Mouse (Mus musculus) mouse trophoblast stem cell (cell line): ENCODE data around the gene Eif4a1.

ENCODE experiments used
- in situ Hi-C, 2 experiments: fragments of 300-500 bp; cut with MseI, MboI; formaldehyde crosslinking; loops; 2 replicates in 1 of 2; 3 replicates in 1 of 2; pipeline ENCODE4 v1.15.1; 2025

The Eif4a1 gene

DNA sequence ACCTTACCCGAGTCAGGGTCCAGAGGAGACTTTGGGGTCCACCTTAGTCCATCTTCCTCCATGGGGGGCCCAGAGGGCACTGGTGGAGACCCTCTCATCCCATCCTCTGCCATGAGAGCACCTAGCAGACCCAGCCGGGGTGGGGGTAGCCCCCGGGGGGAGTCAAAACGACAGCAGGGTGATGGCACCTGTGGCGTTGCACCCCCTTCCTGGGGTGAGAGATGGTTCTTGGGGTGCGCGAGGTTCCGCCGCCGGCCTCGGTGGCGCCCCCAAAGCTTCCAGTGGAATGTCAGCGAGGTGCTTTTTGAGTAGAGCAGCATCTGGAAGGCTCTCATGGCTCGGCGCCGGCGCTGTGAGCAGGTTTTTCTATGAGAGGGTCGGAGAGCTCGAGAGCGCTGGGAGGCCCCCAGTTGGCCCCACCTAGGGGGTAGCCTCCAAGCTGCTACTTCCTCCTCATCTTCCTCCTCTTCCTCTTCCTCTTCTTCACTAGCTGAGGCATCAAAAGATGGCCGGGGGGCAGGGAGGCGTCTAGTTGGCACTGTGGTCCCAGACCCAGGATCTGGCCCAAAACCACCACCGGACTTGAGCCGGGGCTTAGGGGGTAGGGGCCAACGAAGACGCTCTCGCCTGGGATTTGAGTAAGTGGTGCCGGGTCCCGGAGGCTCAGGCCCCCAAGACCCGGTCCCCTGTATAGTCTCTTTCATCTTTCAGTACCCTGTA lies 8.1 kb upstream of the Eif4a1 start:
- in situ Hi-C loops, result loop anchor here in 1 of 2 experiments (5.0 kb wide), 1 partner anchor 37 kb away; no protein-coding TSS in a partner anchor

DNA sequence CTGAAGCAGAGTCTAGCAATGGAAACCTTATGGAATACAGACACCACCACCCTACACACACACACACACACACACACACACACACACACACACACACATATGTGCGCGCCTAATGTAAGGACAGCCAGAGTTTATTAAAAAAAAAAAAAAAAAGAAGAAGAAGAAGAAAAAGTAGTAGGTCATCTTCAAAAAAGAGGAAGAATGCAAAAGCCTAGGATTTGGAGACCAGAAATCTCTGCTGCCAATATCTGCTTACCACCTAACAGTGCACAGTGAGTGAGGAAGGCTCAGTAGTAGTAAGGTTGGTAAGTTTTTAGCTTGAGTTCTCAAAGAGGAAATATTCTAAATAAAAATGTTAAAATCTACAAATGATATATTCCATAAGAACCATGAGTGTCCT lies 6.9 kb upstream of the Eif4a1 start:
- in situ Hi-C loops, result no loop called here

DNA sequence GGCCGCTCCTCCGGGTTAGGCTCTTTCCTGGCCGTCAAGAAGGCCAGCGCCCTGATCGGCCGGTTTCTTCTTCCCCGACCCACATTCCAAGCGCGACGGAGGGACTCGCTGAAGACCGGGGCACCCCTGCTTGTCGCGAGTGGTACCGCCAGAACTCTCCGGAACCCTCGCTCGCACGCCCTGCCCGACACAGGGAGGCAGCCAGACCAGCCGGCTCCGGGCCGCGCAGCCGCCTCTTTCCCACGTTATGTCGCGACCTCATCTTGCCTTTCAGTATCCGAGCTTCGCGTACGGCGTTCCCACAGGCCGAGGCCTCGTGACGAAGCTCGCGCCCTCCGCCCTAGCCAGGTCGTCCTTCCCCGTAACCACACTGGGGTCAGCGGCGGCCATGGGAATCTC lies 498 bp downstream of the Eif4a1 start:
- in situ Hi-C loops, result no loop called here

DNA sequence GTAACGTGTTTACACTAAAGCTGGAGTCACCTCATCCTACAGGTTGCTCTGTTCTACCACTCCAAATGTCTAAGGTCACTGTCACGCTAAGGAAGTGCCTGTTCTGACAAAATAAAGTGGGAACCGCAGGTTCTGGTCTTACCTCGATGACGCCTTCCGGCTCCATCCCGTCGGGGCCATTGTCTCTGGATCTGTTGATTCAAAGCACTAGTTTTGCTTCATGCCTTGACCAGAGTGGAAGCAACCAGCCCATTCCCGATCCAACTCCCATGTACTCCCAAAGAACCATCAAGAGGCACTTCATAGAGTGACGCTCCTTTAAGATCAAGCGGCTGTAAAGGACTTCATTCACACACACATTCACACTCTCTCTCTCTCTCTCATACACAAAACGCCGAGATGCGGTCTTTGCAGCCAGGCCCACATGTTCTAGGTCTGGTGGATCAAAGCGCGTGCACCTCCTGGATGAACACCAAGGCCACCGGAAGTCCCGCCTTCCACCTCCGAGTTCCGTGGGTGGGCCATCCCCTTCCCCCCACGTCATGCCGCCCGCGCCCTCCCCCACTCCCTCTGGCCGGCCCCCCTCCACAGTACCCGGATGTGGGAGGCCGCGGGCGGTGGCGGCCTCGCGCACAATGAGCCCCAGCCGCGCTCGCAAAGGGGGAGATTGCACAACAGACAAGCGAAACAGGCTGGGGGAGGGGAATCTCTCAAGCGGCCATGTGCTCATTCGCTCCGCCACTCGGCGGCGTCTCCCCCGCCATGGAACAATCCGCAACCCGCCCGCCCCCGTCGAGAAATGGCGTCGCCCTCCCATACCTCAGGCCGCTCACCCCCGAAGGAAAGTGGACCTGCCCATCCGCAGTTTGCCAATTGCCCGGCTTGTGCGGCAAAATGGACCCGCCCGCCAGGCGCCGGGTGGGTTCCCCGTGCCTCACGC lies 1.2 kb downstream of the Eif4a1 start:
- in situ Hi-C loops, result no loop called here

DNA sequence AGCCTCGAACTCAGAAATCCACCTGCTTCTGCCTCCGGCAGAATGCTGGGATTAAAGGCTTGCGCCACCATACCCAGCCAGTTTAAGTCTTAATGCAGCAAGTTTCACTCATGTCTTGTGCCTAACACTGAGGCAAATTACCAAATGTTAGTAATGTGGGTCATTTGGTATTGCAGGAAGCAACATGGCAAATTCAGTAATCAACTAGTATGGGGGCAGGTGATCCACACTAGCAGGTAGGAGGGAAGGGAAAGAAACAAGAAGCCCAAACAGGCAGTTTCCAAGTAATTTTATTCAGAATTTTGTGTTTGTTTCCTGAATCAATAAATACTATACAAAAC lies 5.6 kb downstream of the Eif4a1 start:
- in situ Hi-C loops, result no loop called here

DNA sequence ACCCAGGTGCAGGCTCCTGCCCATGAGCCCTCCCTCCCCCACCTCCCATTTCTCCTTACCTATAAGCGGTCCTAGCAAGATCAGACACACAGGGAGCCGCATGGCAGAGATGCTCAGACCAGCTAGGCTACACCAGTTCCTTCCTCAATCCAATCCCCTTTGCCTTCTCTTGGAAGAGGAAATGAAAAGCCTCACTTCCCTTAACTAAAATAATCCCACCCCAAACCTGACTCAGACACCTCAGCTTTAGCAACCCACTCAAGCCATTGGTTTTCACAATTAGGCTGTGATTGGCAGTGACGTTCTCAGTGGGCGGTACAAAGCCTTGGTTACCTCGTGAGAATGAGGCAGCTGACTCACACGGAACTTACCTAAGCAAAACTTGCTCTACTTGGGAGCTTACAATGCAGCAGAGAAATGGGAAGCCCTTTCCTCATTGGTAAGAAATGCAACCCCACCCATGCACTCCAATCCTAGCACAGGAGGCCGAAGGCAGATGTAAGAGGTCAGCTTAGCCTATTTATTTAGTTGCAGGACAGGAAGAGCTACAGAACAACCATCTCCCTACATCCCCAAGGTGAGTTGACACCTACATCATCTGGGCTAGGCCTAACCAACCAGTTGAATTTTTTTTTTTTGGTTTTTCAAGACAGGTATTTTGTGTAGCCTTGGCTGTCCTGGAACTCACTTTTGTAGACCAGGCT lies 6.1 kb downstream of the Eif4a1 start, which contains the start of gene Cd68:
Gene Cd68 (minus strand): TSS at position 193 of the 704 bp plus-strand sequence.
- in situ Hi-C loops, result no loop called here

DNA sequence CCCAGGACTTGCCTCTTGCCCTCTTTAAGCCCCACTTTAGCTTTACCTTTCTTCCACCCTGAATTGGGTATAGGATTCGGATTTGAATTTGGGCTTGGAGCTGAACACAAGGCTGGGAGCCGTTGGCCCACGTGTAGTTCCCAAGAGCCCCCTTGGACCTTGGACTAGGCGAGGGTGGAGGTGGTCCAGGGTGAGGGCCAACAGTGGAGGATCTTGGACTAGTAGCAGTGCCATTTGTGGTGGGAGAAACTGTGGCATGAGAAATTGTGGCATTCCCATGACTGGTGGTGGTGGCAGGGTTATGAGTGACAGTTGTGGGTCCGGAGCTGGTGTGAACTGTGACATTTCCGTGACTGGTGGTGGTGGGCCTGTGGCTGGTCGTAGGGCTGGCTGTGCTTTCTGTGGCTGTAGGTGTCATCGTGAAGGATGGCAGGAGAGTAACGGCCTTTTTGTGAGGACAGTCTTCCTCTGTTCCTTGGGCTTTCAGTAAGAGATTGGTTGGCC lies 6.7 kb downstream of the Eif4a1 start:
- in situ Hi-C loops, result no loop called here

DNA sequence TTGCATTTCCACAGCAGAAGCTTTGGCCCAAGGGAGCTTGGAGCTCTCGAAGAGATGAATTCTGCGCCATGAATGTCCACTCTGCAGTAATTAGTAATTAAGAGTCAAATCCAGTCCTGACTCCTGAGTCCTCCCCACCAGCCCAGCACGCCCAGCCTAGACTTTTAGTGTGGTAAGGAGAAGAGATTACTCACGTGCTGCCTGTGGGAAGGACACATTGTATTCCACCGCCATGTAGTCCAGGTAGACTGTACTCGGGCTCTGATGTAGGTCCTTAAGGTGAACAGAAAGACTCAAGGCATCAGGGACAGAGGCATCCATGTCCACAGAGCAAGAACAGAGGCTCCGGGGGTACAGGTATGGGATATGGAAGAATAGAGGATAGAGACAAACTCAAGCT lies 7.4 kb downstream of the Eif4a1 start:
- in situ Hi-C loops, result no loop called here

DNA sequence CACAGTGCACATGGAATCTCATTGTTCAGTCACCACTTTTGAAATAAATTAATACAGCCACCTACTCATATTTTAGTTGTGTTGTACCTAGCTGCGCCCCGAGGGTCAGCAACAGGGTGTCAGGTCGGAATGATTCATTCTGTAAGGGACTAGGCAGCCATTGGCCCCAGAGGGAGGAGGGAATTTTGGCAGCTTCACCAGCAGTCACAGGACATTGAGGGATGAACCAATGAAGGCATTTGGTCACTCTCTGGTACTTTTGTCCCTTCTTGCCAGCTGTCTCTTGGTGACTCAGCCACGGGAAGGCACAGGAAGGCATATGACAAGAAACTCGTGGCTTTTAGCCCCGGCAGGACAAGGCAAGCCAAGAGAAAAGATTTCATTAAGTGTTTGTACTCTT lies 8.4 kb downstream of the Eif4a1 start:
- in situ Hi-C loops, result no loop called here

DNA sequence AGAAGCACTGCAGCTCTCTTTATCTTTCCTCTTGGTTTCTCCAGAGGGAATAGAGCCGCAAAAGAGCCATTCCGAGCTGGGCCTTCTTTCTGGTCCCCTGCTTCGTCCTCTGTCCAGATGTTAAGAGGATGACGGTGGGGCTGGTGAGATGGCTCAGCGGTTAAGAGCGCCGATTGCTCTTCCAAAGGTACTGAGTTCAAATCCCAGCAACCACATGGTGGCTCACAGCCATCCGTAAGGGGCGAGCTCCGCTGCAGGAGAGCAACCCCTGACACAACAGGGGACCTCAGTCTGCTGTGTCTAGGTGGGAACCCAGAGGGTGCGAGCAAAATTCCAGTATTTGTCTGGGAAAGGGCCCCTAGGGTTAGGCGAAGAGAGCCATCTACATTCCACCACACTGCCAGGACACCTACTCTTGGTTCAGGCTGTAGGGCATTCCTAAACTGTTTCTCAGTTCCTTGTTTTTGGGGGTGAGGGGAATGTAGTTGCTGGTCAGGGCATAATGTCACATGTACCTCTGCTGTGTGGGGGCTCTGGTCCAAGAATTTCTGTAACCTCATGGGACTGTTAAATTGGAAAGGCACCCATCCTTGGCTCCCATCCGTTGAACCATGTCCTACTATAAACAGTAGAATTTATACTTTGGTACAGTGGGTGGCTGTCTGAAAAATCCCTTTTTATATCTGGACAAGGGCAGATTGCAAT lies 9.1 kb downstream of the Eif4a1 start:
- in situ Hi-C loops, result no loop called here

DNA sequence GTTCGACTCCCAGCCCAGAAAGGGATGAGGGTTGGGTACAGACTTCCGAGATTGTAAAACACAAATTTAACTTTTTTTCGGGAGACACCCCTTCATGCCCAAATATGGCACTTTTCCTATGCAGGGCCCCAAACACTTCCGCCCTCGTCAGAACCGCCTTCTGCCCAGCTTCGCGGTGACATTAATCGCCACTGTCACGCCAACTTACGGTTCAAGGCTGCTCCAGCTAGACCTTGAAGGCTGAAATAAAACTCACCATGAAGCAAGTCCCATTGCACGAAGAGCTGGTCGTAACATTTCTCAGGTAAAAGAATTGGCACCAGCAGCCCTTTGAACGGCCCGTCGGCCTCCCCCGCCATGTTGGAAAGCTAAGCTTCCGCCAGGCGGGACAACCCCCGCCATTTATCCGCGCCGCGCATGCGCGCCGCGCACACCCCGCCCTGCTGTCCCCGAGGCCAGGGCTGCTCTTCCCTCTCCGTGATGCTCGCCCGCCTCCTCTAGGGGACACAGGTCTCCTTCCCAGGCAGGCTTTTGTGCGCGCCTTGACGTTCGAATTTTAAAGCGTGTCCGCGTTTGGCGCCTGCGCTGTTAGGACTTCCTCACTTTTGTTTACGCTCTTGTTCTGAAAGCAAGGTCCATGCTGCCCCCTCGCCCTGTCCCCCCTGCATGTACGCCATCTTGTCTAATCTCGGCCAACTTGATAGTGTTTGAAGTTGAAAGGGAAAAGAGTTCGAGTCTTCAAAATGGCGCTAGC lies 9.8 kb downstream of the Eif4a1 start, which contains the start of gene Mpdu1:
Gene Mpdu1 (minus strand): TSS at position 430 of the 754 bp plus-strand sequence.
- in situ Hi-C loops, result no loop called here

DNA sequence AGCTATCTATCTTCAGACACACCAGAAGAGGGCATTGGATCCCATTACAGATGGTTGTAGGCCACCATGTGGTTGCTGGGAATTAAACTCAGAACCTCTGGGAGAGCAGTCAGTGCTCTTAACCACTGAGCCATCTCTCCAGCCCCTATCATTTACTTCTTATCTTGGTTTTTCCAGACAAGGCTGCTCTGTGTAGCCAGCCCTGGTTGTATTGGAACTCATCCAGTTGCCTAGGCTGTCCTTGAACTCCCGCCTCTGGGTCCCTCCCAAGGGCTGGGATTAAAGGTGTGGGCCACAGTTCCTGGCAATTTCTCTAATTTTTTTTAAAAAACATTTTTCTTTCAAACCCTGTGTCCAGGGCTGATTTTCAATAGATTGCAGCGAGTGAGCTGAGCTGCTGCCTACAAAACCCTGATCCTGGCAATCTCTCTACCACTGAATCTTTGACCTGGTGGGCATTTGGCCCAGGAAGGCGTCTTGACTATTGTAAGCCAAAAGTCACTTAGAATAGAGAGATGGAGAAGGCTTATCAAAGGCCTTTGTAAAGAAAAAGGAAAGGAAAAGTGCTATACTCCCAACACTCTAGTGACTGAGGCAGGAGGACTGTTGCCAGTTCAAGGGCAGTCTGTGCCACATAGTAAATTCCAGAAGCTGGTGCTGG lies 10.9 kb downstream of the Eif4a1 start:
- in situ Hi-C loops, result no loop called here

DNA sequence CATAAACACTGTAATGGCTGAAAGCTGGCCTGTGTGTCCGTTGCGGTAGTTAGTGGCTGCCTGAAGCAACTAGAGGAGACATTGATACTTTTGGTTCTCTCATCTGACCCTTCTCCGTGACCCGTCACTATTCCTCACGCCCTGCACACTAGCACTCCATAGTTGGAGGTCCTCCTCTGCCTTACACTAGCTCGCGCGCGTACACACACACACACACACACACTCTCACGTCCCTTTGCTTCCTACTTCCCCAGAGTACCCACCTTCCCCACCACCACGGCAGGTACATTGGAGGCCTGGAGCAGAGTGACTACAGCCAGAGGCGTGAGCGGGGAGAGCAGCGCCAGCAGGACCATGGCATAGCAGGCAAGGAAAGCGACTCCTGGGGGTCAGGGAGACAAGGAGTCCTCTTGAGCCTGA lies 14.8 kb downstream of the Eif4a1 start:
- in situ Hi-C loops, result no loop called here

DNA sequence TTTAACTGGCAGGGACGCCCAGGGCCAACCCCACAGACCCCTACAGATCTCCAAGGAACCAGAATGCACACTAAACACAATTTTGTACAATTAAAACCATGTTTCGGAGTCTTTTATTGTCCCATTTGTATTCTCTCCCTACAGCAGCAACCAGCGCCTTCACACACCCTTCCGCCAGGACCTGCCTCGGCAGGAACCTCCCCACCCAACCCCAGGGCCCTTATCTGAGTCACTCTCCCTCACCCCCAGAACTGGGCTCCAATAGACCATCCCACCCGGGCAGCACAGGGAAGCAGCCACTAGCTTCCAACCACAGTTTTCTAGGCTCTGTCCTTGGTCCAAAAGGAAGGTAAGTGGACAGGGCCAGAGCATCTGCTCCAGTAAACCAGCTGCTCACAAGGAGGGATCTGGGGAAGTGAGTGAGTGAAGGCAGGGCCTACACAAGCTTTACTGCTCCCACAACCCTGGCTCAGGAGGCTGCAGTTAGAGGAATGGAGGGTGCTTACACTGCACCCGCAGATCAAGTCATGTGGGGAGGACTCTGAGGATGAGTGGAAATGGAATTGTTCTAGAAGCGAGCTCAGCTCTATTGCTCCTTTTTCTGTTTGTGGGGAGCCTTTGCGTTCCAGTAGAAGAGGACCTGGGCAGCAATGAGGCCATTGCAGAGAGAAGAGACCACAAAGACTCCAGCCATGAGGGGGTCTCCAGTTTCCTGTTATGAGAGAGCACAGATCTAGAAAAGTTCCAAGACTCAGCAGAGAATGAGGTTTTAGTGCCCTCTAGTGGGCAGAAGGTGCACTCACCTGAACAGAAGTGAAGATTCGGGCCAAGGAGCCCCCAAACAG lies 15.4 kb downstream of the Eif4a1 start:
- in situ Hi-C loops, result no loop called here

DNA sequence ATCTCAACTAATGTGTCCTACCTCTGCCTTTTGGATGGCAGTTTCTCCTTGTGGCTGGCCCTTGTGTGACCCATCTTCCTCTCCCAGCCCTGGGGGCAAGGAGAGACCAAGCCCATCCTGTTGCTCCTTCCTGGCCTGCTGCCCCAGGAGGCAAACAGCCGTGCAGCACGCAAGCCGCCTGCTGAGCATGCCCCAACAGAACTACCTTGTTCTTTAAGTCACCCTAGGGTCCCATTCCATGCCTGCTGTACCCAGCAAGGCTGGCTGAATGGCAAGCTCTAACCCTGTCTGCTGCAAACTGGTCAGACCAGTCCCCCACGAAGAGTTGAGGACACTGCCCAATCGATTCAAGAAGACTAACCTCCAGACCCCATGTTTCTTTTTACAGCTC lies 16.2 kb downstream of the Eif4a1 start:
- in situ Hi-C loops, result no loop called here

DNA sequence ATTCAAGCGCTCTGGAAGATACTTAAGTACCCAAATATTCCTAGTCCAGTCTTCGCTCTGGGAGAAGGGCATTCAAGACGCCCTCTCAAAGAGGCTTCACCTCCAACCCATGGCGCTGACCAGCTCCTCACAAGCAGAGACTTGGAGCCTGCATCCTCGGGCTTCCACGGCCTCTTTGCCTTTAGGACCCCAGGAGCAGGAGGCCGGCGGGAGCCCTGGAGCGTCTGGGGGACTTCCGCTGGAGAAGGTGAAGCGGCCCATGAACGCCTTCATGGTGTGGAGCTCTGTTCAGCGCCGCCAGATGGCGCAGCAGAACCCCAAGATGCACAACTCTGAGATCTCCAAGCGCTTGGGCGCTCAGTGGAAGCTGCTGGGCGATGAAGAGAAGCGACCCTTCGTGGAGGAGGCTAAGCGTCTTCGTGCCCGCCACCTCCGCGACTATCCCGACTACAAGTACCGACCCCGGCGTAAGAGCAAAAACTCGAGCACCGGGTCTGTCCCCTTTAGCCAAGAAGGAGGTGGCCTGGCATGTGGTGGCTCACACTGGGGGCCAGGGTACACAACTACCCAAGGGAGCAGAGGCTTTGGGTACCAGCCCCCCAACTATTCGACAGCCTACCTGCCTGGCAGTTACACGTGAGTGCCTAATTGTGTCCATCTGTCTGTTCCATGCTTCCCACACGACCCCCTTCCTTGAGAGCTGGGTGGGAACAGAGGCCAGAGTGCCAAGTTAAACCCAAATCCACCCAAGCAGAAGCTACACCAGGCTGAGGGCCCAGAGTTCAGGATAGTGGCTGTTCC lies 16.8 kb downstream of the Eif4a1 start, which contains the start of gene Sox15:
Gene Sox15 (plus strand): TSS at position 51 of the 801 bp plus-strand sequence.
- in situ Hi-C loops, result no loop called here

DNA sequence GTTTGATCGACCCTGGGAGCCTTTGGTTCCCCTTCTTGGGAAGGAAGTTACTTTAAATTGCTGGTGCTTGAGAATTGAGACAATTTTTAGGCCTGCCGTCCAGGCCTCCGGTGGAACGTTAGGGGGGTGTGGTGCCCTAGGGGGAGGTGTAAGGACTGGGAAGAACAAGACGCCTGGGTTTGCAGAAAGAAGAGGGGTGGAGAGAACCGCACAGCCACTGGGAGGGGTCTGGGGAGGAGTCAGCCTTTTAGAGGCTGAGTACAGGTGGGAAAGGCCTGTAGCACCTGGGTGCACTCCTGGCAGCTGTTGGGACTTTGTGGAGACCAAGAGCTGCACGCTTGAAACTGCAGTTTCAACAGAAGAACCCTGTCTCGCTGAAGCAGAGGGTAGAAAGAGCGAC lies 17.5 kb downstream of the Eif4a1 start:
- in situ Hi-C loops, result no loop called here

DNA sequence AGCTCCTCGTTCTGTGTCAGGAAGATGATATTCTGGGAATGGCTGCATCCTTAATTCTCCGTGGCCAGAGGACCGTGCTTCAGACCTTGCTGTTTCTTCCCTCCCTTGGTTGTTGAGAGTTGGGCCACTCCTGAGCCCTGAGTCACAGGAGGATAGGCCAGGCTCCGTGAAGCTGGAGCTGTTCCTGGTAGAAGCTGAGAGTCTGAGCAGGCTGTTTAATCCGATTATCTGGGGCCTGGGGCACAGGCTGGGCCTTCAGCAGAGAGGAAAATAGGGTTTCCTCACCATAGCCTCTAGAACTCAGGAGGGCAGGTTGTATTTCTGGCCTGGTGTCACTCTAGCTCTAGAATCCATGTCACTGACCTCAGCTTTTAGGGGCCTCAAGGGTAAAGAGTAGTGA lies 18.8 kb downstream of the Eif4a1 start:
- in situ Hi-C loops, result no loop called here
